Mouse (Mus musculus): ENCODE data around the gene 1700042G07Rik.

1700042G07Rik gene

DNA sequence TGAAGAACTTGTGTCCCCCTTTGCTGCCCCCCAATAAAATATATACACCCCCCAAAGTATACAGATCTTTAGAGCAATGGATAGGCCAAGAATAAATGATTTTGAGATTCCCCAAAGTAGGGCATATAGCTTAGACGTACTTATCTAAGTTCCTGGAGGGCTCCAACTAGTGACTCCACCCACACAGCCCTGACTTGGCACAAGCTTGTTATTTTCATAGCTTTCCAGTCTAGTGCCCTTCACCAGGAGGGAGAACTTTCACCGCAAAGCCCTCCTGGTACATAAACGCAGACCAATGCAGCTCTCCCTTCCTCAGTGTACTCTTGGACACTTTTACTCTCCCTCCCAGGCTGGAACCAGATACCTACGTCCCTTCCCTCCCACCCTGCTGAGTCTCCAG lies 11.0 kb upstream of the 1700042G07Rik start:
- no peak for DNase-seq (ENCODE audit: low read depth, low spot score)

DNA sequence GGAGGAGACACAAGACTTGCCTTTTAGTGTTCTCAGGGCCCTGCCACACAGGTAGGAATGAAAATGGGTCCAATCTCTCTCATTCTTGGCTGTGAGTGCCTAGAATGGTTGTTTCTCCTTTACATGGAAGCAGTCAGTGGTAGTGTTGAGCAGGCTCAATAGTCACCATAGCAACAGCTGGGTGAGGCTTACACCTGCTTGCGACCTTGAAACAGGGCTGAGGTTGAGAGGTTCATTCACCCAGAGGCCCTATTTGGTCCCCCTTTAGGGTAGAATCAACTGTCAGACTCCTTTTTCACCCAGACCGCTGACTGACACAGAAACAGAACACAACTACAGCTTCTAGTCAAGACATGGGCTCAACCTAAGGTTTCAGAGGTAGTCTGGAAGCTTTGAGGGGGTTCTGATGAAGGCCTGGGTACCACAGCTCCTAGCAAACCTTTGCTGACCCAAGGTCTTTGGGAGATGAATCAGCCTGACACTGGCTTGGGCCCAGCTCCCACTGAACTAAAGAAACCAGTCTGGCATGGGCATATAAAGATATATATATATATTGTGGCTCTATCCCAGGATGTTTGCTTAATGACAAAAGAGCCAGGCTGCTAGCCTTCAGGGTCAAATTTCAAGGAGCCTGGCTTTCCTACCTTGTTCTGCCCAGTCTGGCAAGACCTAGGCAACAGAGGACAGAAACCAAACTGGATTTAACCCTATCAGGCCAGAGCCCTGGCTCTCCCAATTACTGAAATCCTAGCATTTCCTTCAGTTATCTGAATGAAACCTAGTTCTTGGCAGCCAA lies 8.2 kb upstream of the 1700042G07Rik start:
- no peak for DNase-seq (ENCODE audit: low read depth, low spot score)

DNA sequence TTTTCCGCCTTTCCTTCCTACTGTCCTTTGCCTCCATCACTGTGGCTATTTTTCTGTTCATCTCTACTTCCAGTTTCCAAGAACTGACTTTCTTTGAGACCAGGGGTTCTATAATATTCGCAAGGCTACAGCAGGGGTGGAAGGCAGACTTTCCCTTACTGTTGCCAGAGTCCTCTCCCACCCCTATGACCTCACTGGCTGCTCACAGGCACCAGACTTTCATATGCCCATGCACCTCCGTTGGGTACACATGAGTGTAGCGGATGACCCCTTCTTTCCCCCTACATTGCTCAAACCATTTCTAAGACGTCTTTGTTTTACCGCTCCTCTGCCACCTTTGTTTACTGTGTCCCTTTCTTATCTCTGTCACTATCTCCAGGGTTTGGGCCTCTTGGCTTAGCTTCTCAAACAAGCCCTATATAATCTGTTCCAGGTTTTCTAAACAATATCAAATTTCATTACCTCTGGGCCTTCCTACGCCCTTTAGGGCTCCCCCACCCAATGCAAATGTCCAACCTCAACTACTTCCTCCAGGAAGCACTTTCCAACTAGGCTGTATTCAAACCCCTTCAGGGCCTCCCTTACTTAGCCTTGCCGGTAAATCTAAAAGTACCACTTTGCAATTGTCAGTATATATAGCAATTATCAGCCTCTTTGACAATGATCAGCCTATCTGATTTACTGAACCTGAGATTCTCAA lies 7.3 kb upstream of the 1700042G07Rik start:
- DNase-seq (ENCODE audit: low read depth, low spot score) = no peak

DNA sequence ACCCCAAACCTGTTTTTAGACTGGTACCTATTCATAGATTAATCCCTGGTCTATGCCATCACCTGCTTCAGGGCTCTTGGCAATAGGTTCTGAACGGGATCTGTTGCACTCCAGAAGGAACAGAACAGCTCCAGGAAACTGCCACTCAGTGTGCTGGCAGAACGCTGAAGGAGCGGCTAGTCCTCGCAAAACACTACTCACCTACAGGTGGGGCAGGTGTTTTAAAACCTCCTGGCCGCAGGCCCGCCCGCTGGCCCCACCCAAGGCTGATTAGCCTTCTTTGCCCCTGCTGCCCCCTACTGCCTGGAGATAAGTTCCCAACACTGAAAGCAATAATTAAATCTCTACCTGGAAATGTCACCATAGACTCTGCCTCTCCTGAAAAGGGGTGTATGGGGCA lies 5.8 kb upstream of the 1700042G07Rik start, which contains the start of gene Tspan1:
Gene Tspan1, minus strand, starts transcription at position 198 of the 400 bp plus-strand sequence.
- DNase-seq (ENCODE audit: low read depth, low spot score) = no peak

DNA sequence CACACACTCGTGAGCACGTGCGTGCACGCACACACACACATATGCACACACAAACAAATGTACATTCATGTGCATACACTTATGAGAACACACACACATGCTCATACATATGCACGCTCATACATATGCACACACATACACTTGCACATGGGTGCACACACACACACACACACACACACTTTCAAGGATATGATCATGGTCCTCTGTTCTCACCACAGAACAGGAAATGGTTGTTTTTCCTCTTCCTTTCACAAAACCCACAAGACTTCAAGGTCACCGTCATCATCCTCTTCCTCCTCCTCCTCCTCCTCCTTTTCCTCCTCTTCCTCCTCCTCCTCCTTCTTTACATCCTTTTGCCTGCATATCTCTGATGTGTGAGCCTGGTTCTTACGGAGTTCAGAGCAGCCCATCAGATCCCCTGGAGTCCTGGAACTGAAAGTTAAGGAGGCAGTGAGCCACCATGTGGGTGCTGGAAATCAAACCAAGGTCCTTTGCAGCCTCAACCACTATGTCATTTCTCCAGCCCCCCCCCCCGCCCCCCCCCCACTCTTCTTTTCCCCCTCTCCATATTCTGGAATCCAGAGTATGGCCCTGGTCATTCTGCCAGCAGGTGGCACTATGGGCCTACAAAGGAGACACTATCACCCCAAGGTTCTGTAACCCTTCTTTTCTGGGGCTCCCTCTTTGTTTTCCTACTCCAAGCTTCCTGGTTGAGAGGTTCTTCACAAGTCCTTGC lies 4.4 kb upstream of the 1700042G07Rik start:
- DNase-seq (ENCODE audit: low read depth, low spot score) = peak; percentile 76

DNA sequence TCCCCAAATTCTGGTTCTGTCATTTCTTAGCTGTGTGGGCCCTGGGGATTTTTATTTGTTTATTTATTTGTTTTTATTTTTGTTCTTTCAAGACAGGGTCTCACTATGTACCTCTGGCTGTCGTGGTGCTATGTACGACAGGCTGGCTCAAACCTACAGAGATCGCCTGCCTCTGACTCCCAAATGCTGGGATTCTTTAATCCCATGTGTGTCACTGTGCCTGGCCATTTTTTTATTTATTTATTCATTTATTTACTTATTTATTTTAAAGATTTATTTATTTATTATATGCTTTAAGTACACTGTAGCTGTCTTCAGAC lies 3.9 kb upstream of the 1700042G07Rik start:
- DNase-seq (ENCODE audit: low read depth, low spot score) = no peak

DNA sequence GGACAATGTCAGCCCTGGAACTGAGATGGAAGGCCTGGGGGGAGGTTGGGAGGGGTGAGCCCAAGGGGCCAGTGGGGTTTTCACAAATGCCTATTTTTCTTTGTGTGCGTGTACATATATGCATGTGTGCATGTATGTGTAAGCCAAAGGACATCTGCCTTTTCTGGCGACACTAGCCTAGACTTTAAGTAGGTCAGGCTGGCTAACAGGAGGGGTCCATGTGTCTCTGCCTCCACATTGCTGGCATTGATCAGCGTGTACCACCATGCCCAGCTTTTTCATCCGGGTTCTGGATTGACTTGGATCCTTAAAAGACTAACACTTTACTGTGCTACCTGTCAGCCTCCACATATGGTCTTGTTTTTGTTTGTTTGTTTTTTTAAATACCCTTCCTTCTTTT lies 580 bp downstream of the 1700042G07Rik start:
- no peak for DNase-seq (ENCODE audit: low read depth, low spot score)

DNA sequence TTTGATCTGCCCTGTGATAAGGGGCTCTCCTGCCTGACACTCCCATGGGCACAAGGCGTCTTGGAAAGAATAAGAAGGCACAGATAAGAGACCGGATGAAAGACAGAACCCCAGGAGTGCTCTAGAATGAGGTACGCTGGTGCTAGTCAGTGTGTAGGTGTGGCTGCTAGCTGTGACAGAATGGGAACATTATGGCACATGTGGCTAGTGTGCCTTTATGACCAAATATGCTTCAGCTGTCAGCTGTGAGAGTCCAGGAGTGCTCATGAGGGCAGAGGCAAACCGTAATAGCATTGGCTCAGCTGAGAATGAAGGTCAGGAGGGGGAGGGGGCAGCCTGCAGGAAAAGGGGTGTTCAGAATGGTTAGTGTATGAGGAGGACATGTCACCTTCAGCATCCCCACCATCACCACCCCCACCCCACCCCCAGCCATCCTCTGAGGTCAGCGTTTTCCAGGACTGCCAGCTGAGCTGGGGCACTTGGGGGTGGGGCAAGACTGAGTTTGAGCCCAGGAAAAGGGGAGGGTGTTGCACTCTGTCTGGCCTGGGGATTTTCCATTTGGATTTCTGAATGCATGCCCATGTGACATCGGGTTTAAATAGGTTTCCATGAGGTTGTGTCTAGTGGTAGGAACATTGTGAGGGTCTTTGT lies 1.4 kb downstream of the 1700042G07Rik start:
- peak; percentile 51 for DNase-seq (ENCODE audit: low read depth, low spot score)

DNA sequence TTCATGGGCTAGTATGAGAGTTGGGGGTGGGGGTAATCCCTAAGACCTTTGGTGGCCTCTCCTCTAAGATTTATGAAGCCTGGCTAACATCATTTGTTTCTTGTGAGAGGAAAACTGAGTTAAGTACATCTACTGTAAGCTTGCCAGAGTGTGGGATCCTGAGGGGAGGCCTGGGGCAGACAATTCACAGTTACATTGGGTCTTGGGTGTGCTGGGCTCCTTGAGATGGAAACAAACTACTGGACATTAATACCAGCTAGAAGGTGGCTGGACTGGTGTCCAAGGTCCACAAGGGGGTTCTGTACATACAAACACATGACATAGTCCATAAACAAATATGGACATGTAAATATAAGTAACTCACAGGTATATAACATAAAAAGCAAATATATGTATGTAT lies 2.0 kb downstream of the 1700042G07Rik start:
- no peak for DNase-seq (ENCODE audit: low read depth, low spot score)

DNA sequence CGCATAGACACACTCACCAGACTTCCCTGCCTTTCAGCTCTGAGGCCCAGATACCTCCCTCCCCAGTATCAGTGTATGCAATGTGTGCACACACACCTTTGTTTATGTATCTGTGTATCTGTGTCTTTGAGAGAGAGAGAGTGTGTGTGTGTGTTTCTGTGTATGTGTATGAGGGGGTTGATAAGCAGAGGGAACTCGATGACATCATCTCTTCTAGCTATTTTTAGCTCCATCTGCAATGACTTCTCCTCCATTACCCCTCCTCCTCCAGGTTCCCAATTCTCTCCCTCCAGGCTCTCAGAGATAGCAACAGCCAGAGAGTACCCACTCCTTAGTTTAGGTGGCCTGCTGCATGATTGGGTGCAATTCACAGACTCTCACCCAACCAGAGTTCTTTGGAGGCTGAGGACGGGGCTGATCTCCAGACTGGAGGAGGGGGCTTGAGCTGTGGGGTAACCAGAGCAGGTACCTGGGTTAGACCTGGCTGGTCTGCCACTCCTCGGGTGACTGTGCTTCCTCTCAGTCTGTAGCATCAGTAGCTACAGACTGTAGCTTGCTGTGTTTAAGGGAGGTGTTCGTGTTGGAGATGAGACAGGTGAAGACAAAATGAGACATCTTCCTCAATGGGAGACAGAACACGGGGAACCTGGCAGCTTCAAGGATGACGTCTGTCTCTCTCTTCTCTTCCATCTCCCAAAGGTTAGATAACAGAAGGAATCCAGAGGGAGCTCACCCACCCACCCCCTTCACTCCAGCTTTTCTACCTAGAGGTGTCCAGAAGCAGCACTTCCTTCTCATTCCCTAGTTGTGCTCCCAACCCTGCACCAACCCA lies 2.8 kb downstream of the 1700042G07Rik start:
- DNase-seq (ENCODE audit: low read depth, low spot score) = peak; percentile 19

DNA sequence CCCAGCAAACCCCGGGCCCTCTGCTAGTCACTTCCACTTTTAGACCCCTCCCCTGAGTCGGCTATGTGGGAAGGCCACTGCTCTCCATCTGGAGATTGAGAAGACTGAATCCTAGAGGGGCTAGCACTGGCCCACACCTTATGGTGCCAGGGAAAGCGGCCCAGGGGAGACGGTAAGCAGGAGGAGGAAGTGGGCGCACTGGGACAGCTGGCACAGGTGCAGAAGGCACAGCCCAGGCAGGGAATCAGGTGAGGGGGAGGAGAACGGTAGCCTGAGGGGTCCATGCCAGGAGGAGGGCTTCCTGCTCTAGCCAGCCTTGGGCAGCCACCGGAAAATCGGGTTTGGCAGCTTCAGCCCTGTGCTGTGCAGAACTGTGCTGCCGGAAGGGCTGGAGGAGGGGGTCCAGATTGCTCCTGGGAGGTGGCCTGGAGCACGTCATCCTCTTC lies 3.4 kb downstream of the 1700042G07Rik start:
- DNase-seq (ENCODE audit: low read depth, low spot score) = peak; percentile 54

DNA sequence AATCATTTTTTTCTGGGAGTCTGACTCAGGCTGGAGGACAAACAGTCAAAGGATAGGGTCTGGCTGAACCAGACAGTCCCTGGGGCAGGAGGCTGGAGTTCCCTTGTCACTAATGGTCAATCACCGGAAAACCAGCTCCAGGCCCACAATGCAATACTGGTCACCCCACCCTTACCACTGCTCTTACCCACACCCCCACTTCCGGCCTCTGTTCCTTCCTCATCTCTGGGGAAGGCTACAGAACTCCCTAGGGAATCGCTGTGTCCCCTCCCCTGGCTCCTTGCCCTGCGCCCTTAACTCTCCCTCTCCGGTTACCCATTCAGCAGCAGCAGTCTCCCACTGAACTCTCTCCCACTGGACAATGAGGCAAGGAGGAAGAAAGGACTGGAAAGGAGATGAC lies 4.0 kb downstream of the 1700042G07Rik start:
- DNase-seq (ENCODE audit: low read depth, low spot score) = no peak

DNA sequence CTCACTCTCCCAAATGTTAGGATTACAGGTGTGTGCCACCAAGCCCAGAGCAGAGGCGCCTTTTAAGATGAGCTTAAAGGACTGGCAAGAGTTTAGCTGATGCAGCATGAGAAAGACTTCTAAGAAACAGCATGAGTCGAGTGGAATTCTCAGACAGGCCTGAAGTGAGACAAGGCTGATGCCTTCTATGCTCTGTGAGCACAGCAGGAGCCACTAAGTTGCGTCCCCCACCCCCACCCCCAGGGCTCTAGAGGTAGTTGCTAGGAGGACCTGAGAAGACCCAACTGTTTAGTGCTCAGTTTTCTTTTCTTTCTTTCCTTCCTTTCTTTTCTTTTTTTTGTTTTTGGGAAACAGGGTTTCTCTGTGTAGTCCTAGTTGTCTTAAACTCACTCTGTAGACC lies 8.9 kb downstream of the 1700042G07Rik start:
- DNase-seq (ENCODE audit: low read depth, low spot score) = no peak

DNA sequence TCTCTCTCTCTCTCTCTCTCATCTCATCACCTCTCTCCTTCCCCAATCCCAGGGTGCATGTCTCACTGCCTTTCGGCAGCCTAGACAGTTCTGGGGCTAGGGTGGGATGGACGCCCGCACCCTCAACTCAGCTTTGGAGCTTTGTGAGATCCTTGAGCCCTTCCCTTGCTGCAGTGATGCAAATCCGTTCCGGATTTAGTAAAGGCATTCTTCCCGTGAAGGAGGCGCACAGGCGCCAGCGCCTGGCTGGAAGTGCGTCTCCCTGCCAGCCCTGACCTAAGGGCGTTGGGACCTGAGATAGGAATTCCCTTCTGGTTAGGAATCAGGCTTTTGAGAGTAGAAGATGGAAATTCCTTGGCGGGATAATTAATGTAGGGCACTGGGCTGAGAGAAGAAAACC lies 9.6 kb downstream of the 1700042G07Rik start:
- DNase-seq (ENCODE audit: low read depth, low spot score) = no peak

DNA sequence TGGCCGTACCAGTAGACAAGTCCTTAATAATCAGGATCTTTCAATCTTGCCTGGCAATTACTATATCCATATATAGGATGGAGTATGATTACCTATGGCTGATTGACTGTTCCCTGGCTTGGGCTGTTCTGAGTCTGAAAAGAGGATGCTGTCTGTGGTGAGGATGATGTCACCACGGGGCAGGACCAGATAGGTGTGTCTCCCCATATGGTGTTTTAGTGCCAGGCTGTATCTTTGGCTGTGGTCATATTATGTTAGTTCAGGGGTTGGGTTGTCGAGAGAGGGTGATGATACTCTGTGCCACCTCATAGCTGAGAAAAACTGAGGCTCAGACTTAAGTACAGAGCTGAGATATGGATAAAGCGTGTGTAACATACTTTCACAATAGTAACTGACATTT lies 11.9 kb downstream of the 1700042G07Rik start:
- DNase-seq (ENCODE audit: low read depth, low spot score) = no peak

DNA sequence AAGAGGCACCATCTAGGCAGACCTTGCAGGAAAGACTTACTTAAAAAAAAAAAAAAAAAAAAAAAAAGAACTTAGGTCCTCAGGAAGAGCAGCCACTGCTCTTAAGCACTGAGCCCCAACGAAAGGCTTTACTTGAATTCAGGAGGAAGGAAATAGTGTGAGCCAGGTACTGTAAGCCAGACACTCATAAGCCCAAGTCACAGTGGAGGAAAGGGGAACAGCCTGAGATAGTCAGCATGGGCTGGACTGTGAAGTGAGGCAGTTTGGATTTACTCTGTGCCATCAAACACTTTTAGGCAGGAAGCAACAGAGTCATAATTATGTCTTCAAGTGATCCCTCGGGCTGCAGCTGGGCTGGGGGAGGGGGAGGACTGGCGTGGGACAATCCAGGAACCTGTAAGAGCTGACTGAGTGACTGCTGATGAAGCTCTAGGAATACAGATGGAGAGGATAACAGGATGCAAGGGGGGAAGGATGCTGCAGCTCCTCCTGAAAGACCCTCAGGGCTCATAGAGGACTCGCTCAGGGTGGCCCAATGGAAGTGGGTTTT lies 19.2 kb downstream of the 1700042G07Rik start:
- DNase-seq (ENCODE audit: low read depth, low spot score) = no peak

DNA sequence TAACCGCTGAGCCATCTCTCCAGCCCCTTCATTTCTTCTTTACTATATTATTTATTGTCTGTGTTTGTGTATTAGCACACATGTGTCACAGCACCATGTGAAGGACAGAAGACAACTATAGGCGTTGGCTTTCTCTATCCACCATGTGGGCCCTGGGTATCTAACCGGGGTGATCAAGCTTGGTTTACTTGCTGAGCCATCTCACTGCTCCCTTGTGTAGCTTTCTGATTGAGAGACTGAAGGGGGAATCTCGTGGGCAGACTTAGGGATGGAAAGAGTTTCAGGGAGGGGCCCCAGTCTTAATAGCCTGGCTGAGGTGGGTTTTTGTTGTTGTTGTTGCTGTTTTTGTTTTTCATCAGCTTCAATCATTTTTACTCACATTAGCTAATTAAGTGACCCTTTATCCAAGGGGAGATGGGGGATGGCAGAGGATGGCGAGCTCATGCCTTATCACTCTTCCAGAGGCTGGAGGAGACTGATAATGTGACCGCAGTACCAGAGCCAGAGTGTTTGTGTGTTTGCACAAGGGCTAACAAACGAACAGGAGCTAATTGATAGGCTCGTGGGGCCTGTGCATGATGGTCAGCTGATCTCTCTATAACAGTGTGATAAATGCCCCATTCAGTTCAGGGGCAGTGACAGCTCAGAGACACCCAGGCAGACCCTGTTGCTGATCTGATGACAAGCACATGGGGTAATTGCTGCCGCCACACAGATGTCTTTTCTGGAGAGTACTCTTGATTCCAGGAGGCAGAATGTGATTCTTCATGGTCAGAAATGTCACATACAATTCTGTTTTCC lies 20.6 kb downstream of the 1700042G07Rik start:
- DNase-seq (ENCODE audit: low read depth, low spot score) = no peak

DNA sequence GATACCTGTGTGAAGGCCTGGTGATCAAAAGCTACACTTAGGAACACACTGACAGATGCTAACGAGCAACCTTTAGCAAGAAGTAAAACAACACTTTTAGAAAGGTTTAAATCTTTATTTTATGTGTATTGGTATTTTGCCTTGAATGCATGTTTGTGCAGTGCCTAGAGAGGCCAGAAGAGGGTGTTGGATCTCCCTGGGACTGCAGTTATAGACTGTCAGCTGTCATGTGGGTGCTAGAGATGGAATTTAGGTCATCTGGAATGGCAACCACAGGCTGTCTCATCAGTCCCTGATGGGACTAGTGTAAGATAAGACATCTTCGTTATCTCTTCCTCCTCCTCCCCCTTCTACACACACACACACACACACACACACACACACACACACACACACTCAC lies 25.2 kb downstream of the 1700042G07Rik start:
- no peak for DNase-seq (ENCODE audit: low read depth, low spot score)

DNA sequence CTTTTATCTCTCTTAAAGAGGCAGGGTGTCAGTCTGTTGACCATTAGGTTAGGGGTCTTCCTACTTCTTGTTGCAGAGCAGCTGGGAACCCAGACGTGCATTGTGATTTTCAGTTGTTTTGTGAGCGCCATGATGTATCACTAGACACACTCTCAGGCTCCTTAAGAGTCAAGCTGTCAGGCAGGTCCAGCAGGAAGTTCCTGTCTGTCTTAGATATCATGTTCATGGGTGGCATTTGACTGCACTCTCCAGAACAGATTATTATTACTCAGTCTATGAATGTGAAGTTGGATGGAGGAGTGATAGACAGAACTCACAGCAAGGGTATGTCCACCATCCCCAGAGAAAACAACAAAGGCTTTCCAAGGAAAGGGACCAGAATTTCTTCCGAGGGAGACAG lies 31.2 kb downstream of the 1700042G07Rik start:
- DNase-seq (ENCODE audit: low read depth, low spot score) = no peak

DNA sequence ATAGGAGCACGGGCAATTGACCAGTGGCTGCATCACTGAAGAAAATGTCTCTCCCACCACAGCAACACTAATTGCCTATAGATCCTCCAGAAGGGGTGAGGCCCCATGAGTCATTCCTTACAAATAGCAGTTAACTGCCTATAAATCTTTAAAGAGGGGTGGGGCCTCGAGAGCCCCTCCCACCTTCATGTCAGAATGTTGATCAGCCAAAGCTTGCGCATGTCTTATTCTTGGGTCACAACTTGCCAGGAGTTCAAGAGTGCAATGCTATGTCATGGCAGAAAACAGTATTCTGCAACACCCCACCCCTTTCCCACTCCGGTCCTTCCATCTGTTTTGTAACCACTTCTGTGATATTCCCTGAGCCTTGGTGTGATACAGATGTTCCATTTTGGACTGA lies 33.4 kb downstream of the 1700042G07Rik start:
- no peak for DNase-seq (ENCODE audit: low read depth, low spot score)

Data from retina, postnatal 7 days (tissue).